Mouse (Mus musculus) NIH3T3 (cell line): Measurements from ENCODE around the gene Elmo3.

Experiments
- DNase-seq: peaks from one replicate; pipeline ENCODE4 v3.0.0-alpha.2; 2012; ENCODE audit warnings: low read depth

Gene Elmo3

GRCm38 (mm10) chr8:105305211-105306145 is at the start of gene Elmo3:
Gene Elmo3 (plus strand): TSS chr8:105305601.
- DNase-seq, result peak; percentile 36

GRCm38 (mm10) chr8:105257318-105258114 is 47.9 kb upstream of the Elmo3 start:
- no peak for DNase-seq

DNA sequence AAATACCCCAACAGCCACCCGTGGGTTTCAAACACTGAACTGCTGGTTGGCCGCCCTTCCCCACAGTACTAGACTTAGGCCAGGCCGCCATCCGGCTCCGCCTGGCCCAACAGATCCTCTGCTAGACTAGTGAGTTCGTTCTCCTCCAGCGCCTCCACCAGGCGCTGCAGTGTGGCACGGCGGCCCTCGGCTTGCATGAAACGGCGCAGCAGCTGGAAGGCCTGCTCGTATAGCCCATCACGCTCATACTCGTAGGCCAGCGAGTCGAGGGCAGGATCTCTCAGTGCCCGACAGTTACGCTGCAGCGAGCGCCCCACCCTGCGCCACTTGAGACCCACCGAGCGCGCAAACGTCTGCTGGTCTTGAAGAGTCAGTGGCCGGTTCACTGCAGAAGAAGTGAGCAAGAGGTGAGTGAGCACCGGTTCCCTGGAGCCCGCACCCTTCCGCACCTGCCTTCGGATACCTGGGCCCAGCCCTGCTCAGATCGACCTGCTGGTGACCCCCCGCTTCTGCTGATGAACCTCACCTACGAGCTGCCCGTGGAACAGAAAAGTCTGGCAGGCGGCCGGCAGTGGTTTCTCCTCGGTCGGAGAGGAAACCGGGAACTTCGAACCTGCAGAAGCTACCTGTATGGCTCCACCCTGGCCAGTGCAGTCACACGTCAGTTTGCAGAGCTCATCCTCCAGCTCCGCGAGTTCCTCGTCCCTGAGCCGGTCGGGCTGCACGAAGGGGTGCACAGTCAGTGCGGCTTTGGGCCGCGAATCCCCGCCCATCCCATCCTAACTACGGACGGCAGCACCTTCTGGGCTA is 46.3 kb upstream of the Elmo3 start:
- DNase-seq, result no peak

GRCm38 (mm10) chr8:105259721-105260320 is 45.6 kb upstream of the Elmo3 start:
- DNase-seq, result no peak

DNA sequence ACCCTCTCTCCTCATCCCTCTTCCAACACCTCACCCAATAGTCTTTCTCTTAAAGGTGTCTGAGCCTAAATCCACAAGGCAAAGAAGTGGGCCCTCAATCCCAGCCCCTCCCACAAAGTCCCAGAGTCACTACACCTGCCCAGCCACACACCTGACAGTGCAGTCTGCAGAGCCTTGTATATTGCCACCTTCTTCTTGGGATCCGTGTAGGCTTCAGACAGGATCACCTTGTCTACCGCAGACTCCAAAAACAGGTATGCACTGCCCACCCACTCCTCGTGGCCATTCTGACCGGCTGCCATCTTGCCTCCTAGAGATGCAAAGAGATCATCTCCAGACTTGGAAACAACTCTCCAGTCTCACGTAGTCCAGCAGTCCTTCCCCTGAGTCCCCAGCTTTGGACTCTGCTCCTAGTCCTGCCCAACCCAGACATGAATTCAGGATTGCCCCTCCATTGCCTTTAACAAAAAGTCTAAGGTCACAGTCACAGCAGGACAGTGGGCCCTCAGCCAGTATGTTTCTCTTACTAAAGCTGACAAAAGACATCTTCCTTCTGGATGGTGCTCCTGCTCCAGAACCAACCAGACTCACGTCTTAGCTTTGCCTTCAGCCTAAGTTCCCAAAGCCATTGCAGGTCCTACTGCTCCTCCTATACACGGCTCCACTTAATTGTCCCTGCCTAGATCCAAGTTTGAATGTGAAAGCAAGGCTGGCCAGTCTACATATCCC is 44.9 kb upstream of the Elmo3 start:
- no peak for DNase-seq

- DNase-seq, result no peak
Measured at GRCm38 (mm10) chr8:105261326-105261980, 43.9 kb upstream of the Elmo3 start.

DNA sequence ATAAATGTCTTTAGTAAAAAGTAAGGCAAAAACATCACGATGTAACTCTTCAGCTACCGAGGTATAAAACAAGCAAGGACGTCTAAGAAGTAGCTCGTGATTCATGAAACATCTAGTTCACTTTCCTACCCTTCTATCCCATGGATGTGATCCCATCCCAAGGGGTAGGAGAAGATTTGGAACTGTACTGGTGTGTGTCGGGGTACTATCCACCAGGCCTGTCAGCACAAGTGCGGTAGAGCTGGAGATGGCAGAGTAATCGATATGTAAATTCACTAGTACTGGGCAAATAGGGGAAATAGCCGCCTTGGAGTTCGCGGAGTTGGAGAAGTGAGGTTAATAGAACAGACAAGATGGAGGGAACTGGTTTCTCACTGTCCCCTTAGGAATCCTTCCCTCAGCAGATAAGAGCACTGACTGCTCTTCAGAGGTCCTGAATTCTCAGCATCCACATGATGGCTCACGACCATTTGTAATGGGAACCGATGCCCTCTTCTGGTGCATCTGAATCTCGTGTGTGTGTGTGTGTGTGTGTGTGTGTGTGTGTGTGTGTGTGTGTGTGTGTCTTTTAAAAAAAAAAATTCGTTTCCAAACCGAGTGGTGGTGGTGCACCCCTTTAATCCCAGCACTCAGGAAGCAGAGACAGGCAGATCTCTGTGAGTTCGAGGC is 42.0 kb upstream of the Elmo3 start:
- peak; percentile 47 for DNase-seq

DNA sequence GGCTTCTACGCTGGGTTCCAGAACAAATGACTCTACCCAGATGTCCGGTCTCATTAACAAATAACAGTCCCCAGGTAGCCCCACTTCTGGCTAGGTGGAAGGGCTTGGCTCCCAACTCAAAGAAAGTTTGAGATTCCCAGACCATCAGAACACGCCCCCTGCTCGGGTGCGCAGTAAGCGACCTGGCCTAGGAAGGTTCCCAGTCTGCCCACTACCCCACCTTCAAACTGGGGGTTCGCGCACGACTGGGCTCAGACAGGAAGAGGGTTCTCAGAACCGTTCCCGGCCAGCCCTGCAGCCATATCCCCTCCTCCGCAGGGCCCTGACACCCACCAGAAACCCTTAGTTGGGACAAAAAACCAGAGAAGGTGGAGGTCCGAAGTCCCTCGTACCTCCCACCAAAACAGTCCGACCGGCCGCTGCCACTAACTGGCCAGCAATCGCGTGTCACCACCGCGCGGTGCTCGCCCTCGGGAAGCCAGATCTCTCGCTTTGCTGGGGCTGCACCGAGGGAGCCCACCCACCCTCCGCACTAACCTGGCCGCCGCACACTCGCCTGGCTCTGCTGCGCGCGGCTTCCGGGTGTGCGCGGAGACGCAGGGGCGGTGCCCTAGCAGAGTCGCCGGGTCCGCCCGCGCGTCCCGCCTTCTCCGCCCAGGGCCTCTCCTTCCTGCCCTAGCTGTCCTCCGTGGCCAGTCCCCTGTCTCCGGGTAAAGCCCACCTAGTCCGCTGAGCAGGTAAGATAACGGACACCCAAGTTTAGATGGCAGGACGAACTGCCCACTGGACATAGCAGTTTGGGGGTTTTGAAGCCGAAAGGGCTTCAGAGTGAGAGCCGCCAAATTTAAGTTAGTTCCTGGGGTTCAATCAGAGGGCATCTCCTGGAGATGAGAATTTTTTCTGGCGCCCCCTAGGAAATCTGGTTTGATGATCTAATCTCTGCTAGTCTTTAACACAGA is 41.1 kb upstream of the Elmo3 start, which contains the start of the genes Tradd and Fbxl8:
Gene Tradd, minus strand, starts transcription at position 586 of the 959 bp plus-strand sequence.
Gene Fbxl8, plus strand, starts transcription at position 625 of the 959 bp plus-strand sequence.
- peak; percentile 82 for DNase-seq

DNA sequence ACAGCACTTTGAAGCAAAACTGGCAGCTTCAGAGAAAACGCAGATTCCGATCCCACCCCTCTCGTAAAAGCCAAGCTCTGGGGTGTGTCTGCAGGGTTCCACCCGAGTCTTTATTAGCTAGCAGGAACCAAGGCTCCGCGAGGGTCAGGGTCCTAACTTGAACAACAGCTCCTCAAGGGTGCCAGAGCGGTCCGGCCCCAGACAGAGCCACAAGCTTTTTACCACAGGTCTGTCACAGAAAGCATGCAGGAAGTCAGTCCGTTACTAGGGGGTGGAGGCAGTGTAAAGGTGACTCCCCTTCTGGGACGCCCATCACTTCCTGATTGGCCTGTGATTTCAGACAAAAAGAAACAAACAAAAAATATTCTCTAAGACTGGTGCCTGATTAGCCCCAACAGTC is 40.3 kb upstream of the Elmo3 start:
- peak; percentile 51 for DNase-seq

DNA sequence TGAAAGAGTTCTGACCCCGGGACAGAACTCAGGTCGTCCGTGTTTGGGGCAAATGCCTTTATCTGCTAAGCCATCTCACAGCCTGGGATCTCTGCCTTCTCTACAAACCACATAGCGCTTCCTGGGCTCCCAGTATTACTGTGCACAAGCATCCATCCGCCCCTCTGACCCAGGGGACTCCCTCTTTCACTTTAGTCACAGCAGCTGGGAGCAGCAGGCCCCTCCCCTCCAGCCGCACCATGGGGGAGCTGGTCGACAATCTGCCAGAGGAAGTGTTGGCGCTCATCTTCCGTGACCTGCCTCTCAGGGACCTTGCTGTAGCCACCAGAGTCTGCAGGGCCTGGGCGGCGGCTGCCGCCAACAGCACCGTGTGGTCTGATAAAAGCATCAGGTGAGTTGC is 38.6 kb upstream of the Elmo3 start:
- no peak for DNase-seq

DNA sequence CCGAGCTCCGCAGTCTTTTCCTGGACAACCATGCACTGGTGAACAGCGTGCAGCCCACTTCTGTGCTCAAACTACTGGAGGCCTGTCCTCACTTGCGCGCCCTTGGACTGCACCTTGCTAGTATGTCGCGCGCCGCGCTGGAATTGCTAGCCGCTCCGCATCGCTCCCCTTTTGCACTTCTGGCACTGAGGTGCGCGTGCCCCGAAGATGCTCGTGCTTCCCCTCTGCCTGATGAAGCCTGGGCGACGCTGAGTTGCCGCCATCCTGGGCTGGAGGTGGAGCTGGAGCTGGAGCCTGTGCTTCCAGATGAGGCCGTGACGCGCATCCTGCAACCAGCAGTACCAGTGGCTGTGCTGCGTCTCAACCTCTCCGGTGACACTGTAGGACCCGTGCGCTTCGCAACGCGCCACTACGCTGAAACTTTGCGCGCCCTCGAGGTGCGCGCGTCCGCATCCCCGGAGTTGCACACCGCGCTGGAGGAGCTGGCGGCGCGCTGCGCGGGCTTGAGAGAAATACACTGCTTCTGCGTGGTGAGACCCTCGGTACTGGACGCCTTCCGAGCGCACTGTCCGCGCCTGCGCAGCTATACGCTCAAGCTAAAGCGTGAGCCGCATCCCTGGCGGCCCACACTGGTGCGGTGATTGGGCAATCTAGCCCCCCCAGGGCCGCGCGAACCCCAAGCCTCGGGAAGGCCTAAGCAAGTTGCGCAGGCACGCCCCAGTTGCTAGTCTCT is 36.9 kb upstream of the Elmo3 start:
- no peak for DNase-seq

DNA sequence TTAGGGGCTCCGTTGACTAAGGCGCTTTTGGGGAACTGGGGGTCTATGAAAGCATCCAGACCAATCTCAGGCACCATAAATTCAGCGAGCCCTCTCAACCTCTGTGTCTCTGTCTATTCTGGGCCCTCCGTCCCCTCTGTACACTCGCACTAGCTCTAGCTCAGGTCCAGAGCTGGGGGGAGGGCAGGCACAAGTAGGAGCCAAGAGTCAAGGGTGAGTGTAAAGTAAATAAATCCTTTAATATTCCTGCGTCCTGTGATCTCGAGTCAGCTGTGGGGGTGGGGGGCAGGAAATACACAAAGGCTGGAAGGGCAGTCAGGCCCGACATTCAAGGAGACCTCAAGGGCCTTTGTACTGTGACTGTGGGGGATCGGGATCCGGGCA is 36.3 kb upstream of the Elmo3 start:
- DNase-seq, result peak; percentile 35

DNA sequence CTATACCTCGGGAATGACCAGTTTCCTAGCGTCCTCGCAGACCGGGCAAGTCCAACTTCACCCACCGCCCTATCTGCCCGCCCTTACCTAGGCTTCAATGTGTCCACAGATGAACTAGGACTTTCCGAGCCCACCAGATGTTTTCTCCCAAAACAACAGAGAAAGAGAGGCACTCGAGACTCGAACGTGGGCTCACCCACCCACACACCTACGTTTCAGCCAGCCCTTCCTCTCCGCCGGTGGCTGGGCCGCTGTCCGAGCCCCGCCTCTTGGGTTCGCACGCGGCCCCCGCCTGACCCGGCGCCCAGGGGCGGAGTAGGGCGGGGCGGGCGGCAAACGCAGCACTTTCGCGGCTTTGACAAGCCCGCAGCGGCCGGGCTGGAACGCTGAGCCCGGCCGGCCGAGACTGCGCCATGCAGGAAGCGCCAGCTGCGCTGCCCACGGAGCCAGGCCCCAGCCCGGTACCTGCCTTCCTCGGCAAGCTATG is 35.9 kb upstream of the Elmo3 start, which contains the start of gene Hsf4:
Gene Hsf4, plus strand, starts transcription at position 341 of the 487 bp plus-strand sequence.
- DNase-seq, result peak; percentile 80

- DNase-seq, result no peak
Measured at GRCm38 (mm10) chr8:105270101-105270915, 35.1 kb upstream of the Elmo3 start.

DNA sequence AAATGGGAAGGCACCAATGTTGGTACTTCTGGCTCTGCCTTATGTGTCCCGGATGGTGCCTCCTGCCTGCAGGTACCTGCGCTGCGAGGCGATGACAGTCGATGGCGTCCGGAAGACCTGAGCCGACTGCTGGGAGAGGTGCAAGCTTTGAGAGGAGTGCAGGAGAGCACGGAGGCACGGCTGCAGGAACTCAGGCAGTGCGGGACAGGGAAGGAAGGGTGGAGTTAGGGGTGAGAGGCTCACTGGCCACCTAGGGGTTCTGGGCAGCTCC is 34.5 kb upstream of the Elmo3 start:
- DNase-seq, result no peak

GRCm38 (mm10) chr8:105275387-105275786 is 30.0 kb upstream of the Elmo3 start:
- no peak for DNase-seq

- no peak for DNase-seq
Measured at GRCm38 (mm10) chr8:105275840-105276239, 29.6 kb upstream of the Elmo3 start, which contains the start of gene Nol3. Gene Nol3 (plus strand): TSS chr8:105276140.
